Mouse (Mus musculus): ENCODE results near the gene Fam84b. TPM values are rescaled to one million over a fixed set of nuclear protein-coding genes. Genes with fewer than 3 reads are reported as not detected.

Gene Fam84b
- polyA plus RNA-seq, 1 experiment from 2014 or later: 23.8 TPM

DNA sequence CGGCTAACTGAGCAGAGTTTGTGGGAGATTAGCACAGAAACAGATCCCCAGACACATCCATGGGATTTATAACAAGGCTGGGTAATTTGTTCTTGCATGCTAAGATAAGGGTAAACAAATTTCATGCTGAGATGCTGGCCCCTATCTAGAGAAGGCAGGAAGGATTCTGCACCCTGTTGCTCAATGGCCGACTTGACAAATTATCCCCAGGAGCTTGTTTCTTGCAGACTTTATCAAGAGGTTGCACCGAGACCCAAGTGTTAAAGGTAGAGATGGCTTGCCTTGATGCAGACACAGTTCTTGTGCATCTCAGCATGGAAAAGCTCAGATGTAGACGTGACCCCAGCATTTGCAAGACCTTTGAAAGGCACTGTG is 13.3 kb downstream of the Fam84b start:
- TF ChIP-seq CTCF (IDR thresholded peaks at IDR 0.05; ENCODE audit: low read depth): no peak
- ATAC-seq (replicated peaks; ENCODE audit: low FRiP score, low read depth) (no peak), DNase-seq (ENCODE audit: low spot score) (no peak)
- no peak overlapping the region for H3K4me2 ChIP-seq (ENCODE audit: low read length)
- H3K4me3 ChIP-seq (replicated peaks; ENCODE audit: low read depth, low read length): no peak overlapping the region
- H3K4me1 ChIP-seq (replicated peaks; ENCODE audit: insufficient read depth, low read length): no peaks in the 10 kb centered on the region; the same call in 1 of the 2 replicates
- no peak overlapping the region for H3K9ac ChIP-seq (ENCODE audit: low read depth, low read length)
- WGBS: 29% methylated on average over 4 of the region's 4 CpGs
- H3K27ac ChIP-seq: peak overlapping the region; percentile 37
- H3K27me3 ChIP-seq (ENCODE audit: insufficient read depth, low read length): no peaks in the 10 kb centered on the region
- no peaks in the 10 kb centered on the region for H3K36me3 ChIP-seq (ENCODE audit: insufficient read depth, low read length)
- H3K9me3 ChIP-seq (replicated peaks; ENCODE audit: low read length): no peaks in the 10 kb centered on the region

DNA sequence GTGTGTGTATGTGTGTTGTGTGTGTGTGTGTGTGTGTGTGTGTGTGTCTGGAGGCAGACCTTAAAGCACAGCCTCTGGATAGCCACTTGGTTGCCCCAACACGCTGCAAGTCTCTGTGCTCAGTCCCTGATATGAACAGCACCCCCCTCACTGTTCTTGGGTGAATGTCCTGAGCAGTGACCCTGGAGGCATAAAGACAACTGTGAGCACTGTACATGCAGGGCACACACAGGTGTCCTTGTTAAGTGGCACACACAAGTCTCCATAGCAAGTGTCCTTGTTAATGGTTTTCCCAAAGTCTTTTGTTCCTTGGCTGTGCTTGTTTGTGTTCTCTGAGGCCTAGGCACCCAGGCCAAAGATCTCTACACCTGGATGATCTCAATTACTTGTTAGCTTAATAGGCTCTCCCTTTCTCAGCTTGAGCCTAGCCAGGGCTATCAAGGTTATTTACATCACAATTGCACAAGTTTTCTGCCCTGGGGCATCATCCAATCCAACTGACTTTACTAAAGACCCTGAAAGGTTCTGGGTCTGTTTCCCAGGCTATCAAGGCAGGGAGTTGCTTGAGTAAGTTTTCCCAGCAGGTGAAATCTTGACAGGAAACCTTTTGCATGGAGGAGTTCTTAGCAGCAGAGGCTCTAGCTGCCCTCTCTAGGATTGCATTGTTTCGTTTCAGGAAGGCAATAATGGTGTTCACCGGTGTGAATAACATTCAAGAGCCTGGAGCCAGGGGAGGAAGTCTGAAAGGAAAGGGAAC is 13.9 kb downstream of the Fam84b start:
- Histone ChIP-seq H3K27me3 (ENCODE audit: insufficient read depth, low read length) (no peaks in the 10 kb centered on the region), H3K4me3 (replicated peaks; ENCODE audit: low read depth, low read length) (no peak overlapping the region), H3K9me3 (replicated peaks; ENCODE audit: low read length) (no peaks in the 10 kb centered on the region), H3K27ac (peak overlapping the region; percentile 37), H3K9ac (ENCODE audit: low read depth, low read length) (no peak overlapping the region), H3K4me1 (replicated peaks; ENCODE audit: insufficient read depth, low read length) (no peaks in the 10 kb centered on the region; the same call in 1 of the 2 replicates), H3K36me3 (ENCODE audit: insufficient read depth, low read length) (no peaks in the 10 kb centered on the region), H3K4me2 (ENCODE audit: low read length) (no peak overlapping the region)
- WGBS: 25% methylated on average over 3 of the region's 3 CpGs
- DNase-seq (ENCODE audit: low spot score) (no peak), ATAC-seq (replicated peaks; ENCODE audit: low FRiP score, low read depth) (peak; percentile 69)
- no peak for TF ChIP-seq CTCF (IDR thresholded peaks at IDR 0.05; ENCODE audit: low read depth)

DNA sequence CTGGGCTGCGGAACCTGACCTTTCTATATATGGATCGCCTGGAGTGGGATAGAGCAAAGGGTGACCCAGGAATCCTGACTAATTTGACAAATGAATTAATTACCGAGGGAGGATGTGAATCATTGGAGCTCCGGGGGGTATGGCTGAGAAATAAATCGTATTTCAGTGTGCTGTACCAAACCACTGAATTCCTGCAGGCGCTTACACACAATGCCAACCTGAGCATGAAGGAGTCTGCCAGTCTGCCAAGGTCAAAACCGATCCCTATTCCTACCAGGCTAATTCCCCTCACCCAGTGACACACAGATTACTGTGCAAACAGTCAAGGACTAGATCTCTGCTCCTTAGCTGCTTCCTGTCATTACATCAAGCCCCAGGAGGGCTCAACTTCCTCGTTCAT is 15.4 kb downstream of the Fam84b start:
- 26% methylated on average over 8 of the region's 8 CpGs for WGBS
- H3K27ac ChIP-seq: peak overlapping the region; percentile 60
- no peaks in the 10 kb centered on the region; the same call in 1 of the 2 replicates for H3K4me1 ChIP-seq (replicated peaks; ENCODE audit: insufficient read depth, low read length)
- H3K9me3 ChIP-seq (replicated peaks; ENCODE audit: low read length): no peaks in the 10 kb centered on the region
- H3K4me3 ChIP-seq (replicated peaks; ENCODE audit: low read depth, low read length): no peak overlapping the region
- no peaks in the 10 kb centered on the region for H3K27me3 ChIP-seq (ENCODE audit: insufficient read depth, low read length)
- H3K9ac ChIP-seq (ENCODE audit: low read depth, low read length): no peak overlapping the region
- no peaks in the 10 kb centered on the region for H3K36me3 ChIP-seq (ENCODE audit: insufficient read depth, low read length)
- no peak for DNase-seq (ENCODE audit: low spot score)
- no peak for TF ChIP-seq CTCF (IDR thresholded peaks at IDR 0.05; ENCODE audit: low read depth)
- ATAC-seq (replicated peaks; ENCODE audit: low FRiP score, low read depth): no peak; the same call in 1 of the 2 replicates
- no peak overlapping the region for H3K4me2 ChIP-seq (ENCODE audit: low read length)

DNA sequence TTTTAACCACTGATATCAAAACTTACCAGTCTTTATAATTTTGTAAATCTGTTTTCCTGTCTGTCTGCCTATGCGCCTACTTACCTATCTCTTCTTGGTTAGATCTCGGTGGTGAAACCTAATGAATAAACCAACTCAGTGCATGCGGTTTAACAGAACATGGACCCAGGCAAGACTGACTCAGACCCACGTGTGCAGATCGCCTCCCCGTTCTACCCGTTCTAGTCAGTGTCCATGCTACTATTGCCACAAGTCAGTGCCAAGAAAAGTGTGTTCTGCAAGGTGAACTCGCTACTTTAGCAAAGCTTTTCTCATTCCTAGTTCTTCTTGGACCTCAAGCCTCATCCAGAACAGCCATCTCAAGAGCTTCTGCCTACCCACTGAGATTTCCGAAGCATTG is 15.9 kb downstream of the Fam84b start:
- no peaks in the 10 kb centered on the region for H3K36me3 ChIP-seq (ENCODE audit: insufficient read depth, low read length)
- no peak overlapping the region for H3K4me3 ChIP-seq (replicated peaks; ENCODE audit: low read depth, low read length)
- no peak overlapping the region for H3K4me2 ChIP-seq (ENCODE audit: low read length)
- TF ChIP-seq CTCF (IDR thresholded peaks at IDR 0.05; ENCODE audit: low read depth): no peak
- no peaks in the 10 kb centered on the region for H3K27me3 ChIP-seq (ENCODE audit: insufficient read depth, low read length)
- H3K4me1 ChIP-seq (replicated peaks; ENCODE audit: insufficient read depth, low read length): no peaks in the 10 kb centered on the region; the same call in 1 of the 2 replicates
- no peak overlapping the region for H3K9ac ChIP-seq (ENCODE audit: low read depth, low read length)
- H3K27ac ChIP-seq: peak overlapping the region; percentile 60; the same call in 1 of the 2 replicates
- ATAC-seq (replicated peaks; ENCODE audit: low FRiP score, low read depth) (no peak), DNase-seq (ENCODE audit: low spot score) (no peak)
- no peaks in the 10 kb centered on the region for H3K9me3 ChIP-seq (replicated peaks; ENCODE audit: low read length)
- 85% methylated on average over 9 of the region's 9 CpGs for WGBS

DNA sequence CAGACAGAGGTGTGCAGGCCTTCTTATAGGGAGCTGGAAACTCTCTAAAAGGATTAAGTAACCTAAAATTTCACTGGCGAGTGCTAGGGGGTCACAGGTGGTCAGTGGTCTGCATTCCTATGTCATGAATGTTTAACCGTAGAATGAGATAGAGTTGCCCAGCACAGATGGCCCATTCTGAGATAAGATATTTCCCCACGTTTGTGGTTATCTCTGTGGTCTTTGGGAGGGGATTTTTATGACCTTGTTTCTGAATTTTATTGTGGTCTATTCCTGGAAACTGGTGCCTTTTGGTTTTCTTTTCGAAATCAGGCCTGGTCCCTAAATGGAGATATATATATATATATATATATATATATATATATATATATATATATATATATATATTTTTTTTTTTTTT is 17.3 kb downstream of the Fam84b start:
- Histone ChIP-seq H3K4me3 (replicated peaks; ENCODE audit: low read depth, low read length) (no peak overlapping the region), H3K36me3 (ENCODE audit: insufficient read depth, low read length) (no peaks in the 10 kb centered on the region), H3K9me3 (replicated peaks; ENCODE audit: low read length) (no peaks in the 10 kb centered on the region), H3K27me3 (ENCODE audit: insufficient read depth, low read length) (no peaks in the 10 kb centered on the region), H3K27ac (no peak overlapping the region), H3K4me2 (ENCODE audit: low read length) (no peak overlapping the region), H3K9ac (ENCODE audit: low read depth, low read length) (no peak overlapping the region), H3K4me1 (replicated peaks; ENCODE audit: insufficient read depth, low read length) (no peaks in the 10 kb centered on the region; the same call in 1 of the 2 replicates)
- TF ChIP-seq CTCF (IDR thresholded peaks at IDR 0.05; ENCODE audit: low read depth): no peak
- no peak for DNase-seq (ENCODE audit: low spot score)
- no peak for ATAC-seq (replicated peaks; ENCODE audit: low FRiP score, low read depth)
- WGBS: 81% methylated on average over 4 of the region's 4 CpGs

DNA sequence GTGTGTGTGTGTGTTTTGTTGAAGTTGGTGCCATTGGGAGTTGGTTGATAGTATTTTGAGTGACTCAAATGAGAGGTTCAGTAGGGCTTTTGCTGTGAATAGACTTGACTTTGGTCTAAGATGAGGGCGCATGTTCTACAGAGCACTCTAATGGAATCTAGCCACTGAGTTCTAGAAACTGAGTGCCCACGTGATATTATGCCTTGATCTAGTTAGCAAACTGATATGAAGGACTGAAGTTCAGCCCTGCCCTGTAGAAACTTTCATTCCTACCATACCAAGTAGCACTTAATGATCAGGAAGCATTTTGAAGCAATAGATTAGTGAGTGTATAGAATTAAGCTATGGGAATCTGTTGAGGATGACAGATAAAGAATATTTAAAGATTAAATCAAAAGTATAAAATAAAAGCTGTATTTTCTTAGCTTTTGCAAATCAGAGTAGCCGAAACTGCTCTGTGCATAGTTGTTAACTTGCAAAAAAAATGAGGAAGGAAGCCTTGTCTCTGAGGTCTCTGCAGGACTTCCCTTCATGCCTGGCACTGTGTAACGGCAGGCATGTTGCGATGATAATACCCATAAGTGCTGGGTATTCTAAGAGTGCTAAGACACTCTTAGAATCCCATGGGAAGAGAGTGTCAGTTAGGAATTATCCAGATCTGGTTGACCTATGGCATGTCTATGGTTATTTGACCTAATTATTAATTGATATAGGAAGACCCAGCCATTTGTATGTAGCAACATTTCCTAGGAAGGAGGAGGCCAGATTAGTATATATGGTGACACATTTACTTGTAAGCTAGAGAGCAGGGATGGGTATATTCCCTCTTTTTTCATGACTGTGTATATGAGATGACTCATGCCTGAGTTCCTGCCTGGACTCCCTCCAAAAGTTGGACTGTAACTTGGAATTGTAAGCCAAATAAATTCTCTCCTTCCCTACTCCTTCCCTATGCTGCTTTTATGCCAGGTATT is 18.7 kb downstream of the Fam84b start:
- TF ChIP-seq CTCF (IDR thresholded peaks at IDR 0.05; ENCODE audit: low read depth): no peak
- Histone ChIP-seq H3K27ac (no peak overlapping the region), H3K4me1 (replicated peaks; ENCODE audit: insufficient read depth, low read length) (no peaks in the 10 kb centered on the region; the same call in 1 of the 2 replicates), H3K9me3 (replicated peaks; ENCODE audit: low read length) (no peaks in the 10 kb centered on the region), H3K4me3 (replicated peaks; ENCODE audit: low read depth, low read length) (no peak overlapping the region), H3K9ac (ENCODE audit: low read depth, low read length) (no peak overlapping the region), H3K36me3 (ENCODE audit: insufficient read depth, low read length) (no peaks in the 10 kb centered on the region), H3K4me2 (ENCODE audit: low read length) (no peak overlapping the region), H3K27me3 (ENCODE audit: insufficient read depth, low read length) (no peaks in the 10 kb centered on the region)
- ATAC-seq (replicated peaks; ENCODE audit: low FRiP score, low read depth) (no peak), DNase-seq (ENCODE audit: low spot score) (no peak)
- 91% methylated on average over 5 of the region's 5 CpGs for WGBS
